Mouse (Mus musculus): ENCODE measurements around the gene Myo1b.

Myo1b gene

DNA sequence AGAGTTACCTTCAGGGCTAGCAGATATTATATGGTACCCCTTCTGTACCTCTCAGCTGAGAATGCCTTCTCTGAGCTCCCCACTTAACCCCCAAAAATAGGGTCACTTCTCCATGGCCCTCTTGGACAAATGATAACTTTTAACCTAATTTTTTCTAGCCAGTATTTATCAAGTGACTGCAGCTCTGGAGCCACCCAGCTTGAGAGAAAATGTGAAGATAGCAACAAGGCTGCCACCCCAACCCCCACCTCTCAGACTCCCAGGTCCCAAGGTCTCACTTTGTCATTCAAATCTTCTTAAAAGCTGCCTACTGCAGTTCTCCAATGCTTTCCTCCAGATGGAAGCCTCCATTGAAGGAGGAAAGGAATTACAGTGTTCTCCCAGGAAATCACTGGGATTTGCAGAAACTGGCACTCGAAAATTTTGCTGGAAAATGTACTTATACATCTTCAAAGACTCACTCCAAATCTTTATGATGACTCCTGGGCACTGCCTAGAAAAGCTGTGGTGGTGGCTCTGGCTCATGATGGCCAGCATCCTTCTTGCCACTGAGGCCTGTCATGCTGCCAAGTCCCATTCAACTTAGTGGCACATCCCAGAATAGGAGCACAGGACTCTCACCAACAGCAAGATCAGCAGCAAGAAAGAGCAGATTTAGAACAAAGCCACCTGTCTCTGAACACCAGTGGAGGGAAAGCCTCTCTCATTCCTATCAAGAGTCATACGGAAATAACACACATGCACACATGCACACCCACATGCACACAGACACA lies 70.4 kb downstream of the Myo1b start:
- DNase-seq = peak; percentile 38

GRCm38 (mm10) chr1:51837845-51838623 lies 77.8 kb downstream of the Myo1b start:
- DNase-seq = no peak

DNA sequence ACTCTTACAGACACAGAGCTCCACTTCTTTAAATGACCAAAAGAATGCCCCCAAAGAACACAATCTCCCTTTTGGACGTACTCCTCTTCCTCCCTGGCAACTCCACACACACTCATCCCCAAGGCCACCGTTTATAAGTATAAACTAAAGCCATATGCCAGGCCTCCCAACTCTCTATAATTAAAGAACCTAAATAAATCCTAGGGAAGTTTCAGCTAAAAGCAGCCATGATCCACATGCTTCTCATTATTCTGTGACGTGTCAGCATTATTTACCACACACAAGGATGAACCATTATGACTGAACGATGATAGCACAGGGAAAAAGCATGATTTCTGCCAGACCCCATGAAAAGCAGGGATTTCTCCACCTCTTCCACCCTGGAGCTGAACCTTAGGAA lies 78.6 kb downstream of the Myo1b start:
- no peak for DNase-seq

- DNase-seq = no peak
Observed at GRCm38 (mm10) chr1:51835795-51836194, 80.1 kb downstream of the Myo1b start.

GRCm38 (mm10) chr1:51834072-51834471 lies 81.8 kb downstream of the Myo1b start:
- DNase-seq = no peak

GRCm38 (mm10) chr1:51829353-51829752 lies 86.5 kb downstream of the Myo1b start:
- no peak for DNase-seq

- no peak for DNase-seq
Observed at GRCm38 (mm10) chr1:51822531-51822930, 93.3 kb downstream of the Myo1b start.

- no peak for DNase-seq
Observed at GRCm38 (mm10) chr1:51821701-51822495, 94.0 kb downstream of the Myo1b start.

DNA sequence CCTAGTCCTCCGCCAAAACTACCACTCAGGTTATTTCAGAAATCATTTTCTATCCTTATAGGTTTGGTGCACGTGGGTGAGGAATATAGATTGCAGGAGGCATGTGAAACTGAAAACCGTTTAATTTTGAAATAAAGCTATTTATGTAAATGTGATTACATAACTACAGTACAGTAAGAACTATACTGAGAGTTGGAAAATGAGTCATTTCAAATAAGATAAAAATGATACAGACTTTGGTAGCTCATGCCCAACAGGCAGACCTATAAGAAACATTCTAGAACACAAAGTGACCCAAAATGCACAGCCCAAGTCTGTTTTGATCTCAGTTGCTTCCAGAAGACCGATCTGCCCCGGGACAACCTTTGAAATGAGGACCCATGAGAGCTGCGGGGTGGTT lies 95.4 kb downstream of the Myo1b start:
- DNase-seq = no peak

GRCm38 (mm10) chr1:51820013-51820441 lies 95.8 kb downstream of the Myo1b start:
- no peak for DNase-seq

GRCm38 (mm10) chr1:51815636-51816035 lies 100.2 kb downstream of the Myo1b start:
- DNase-seq = no peak

DNA sequence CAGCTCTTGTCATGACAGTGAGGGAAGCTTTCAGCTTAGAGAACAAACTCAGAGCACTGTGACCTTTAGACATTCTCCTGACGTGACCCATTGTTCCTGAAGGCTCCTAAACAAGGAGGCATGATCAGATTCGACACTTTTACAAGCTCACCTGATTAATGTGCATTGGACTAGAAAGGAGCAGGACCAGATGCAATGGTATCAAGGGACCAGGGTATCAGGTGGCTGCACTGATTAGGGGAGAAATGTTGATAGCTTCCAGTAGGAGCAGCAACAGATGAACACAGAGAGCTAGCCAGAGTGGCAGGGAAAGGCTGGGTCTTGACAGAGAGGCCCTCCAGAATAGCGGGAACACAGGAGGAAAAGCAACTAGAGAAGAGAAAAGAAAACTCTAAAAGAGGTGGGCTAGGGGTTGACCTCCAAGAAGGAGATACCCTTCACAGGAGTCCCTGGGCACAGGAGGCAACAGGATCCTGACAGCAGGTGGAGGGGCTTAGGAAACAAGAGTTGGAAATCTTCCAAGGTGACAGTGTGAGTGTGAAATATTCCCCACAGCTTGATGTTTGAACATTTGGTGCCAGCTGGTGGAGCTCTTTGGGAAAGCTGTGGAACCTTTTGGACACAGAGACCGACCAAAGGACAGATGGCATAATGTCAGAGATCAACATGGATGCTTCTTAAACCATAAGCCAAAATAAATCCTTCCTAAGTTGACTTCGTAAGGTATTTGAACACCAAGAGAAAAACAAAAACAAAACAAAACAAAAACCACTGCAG lies 100.8 kb downstream of the Myo1b start:
- no peak for DNase-seq

- DNase-seq = no peak
Observed at GRCm38 (mm10) chr1:51808847-51809246, 107.0 kb downstream of the Myo1b start.

GRCm38 (mm10) chr1:51808228-51808627 lies 107.6 kb downstream of the Myo1b start:
- DNase-seq = no peak

GRCm38 (mm10) chr1:51805040-51805610 lies 110.7 kb downstream of the Myo1b start:
- no peak for DNase-seq

GRCm38 (mm10) chr1:51804296-51805039 lies 111.4 kb downstream of the Myo1b start:
- DNase-seq = no peak

GRCm38 (mm10) chr1:51798011-51798471 lies 117.8 kb downstream of the Myo1b start:
- DNase-seq = no peak

GRCm38 (mm10) chr1:51795586-51796309 lies 120.1 kb downstream of the Myo1b start:
- no peak for DNase-seq

DNA sequence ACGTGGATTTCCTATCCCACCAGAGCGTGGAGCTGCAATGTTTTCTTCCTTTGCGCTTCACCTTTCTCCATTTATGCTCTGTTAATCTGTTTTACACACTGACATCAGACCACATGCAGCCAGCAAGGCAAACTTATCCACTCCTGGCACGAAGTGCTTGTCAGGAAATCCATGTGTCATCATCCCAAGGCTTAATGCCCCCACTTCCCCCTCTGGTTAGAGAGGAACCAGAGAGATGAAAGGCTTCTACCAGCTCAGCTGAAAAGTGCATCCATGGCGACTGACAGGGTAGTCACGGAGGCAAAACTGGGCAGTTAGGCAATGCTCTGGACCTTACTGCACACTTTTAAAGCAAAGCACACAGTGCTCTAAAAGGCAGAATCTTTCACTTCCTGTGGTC lies 126.6 kb downstream of the Myo1b start:
- no peak for DNase-seq

GRCm38 (mm10) chr1:51782091-51782490 lies 133.8 kb downstream of the Myo1b start:
- no peak for DNase-seq

DNA sequence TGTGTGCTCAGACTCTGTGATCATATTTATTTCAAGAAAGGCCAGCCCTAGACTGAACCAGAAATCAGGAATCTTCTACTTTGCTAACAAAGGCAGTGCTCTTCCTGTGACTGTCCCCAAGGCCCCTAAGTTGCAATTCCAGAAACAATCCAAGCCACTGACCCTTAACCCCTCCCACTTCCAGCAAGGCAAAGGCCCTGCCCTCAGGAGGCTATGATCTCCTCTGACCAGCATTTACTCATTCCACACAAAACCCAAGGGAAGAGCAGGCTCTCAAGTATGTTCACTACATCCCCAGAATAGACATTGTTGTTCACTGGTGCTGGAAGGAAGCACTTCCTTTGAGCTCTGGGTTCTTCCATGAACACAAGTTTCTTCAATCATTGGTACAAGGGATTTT lies 135.5 kb downstream of the Myo1b start:
- DNase-seq = no peak
